Mouse (Mus musculus) CH12.LX (cell line): ENCODE results near the gene Ppef2. TPM values are rescaled to one million over a fixed set of nuclear protein-coding genes. Genes with fewer than 3 reads are reported as not detected.

Source experiments
- DNase-seq: peaks from one replicate; pipeline ENCODE4 v3.0.0-alpha.2; 2013; ENCODE audit errors: extremely low read depth
- H3K27ac ChIP-seq: 2 replicates; pipeline ENCODE4 v1.5.1; 2012; ENCODE audit warnings: low read depth, mild to moderate bottlenecking, control low read depth, moderate library complexity; ENCODE audit not compliant: insufficient read depth
- H3K27me3 ChIP-seq: replicated peaks from 2 replicates; pipeline ENCODE3; 2012; ENCODE audit warnings: inconsistent platforms
- H3K36me3 ChIP-seq, 2 experiments: replicated peaks in 1 of 2; 2 replicates each; pipeline versions ENCODE3 to v1.6.1; 2012; ENCODE audit warnings: inconsistent platforms in 1 of 2, low read length in 1 of 2, mild to moderate bottlenecking in 1 of 2, mixed read lengths in 1 of 2, moderate library complexity in 1 of 2; ENCODE audit not compliant: control insufficient read depth in 1 of 2, insufficient read depth in 1 of 2
- H3K4me1 ChIP-seq, 2 experiments: 2 replicates each; pipeline ENCODE4 v1.6.1; 2012; ENCODE audit warnings: inconsistent platforms in 1 of 2, moderate library complexity in 1 of 2; ENCODE audit not compliant: insufficient read depth in 2 of 2, control insufficient read depth in 1 of 2
- H3K4me2 ChIP-seq: 2 replicates; pipeline ENCODE4 v1.6.1; 2012; ENCODE audit warnings: low read depth, mild to moderate bottlenecking, control low read depth; ENCODE audit not compliant: poor library complexity, insufficient read depth, severe bottlenecking
- H3K4me3 ChIP-seq, 3 experiments: fragments of 150-350 bp in 1 of 3; sonication (generic) in 1 of 3; replicated peaks in 1 of 3; 2 replicates each; pipeline versions ENCODE3 to v1.5.1; 2011 to 2012; ENCODE audit warnings: low read depth in 2 of 3, low read length in 2 of 3, mild to moderate bottlenecking in 2 of 3, moderate library complexity in 2 of 3, control low read depth in 1 of 3, improper control_type of control experiment in 1 of 3, inconsistent platforms in 1 of 3, mixed read lengths in 1 of 3; ENCODE audit not compliant: poor library complexity in 1 of 3
- H3K79me2 ChIP-seq: replicated peaks from 2 replicates; pipeline ENCODE4 v1.6.1; 2012; ENCODE audit warnings: mild to moderate bottlenecking, moderate library complexity; ENCODE audit not compliant: control insufficient read depth, poor library complexity, insufficient read depth, severe bottlenecking; ENCODE audit errors: extremely low read depth
- H3K9ac ChIP-seq: 2 replicates; pipeline ENCODE4 v1.6.1; 2012; ENCODE audit warnings: low read depth, mild to moderate bottlenecking, control low read depth, moderate library complexity; ENCODE audit not compliant: insufficient read depth
- H3K9me3 ChIP-seq: replicated peaks from 2 replicates; pipeline ENCODE3; 2012; ENCODE audit warnings: low read length, inconsistent platforms, mixed read lengths
- CHD1 ChIP-seq: IDR thresholded peaks from 2 replicates; pipeline ENCODE4 v1.6.1; 2012; ENCODE audit warnings: low read depth, low read length, improper control_type of control experiment, inconsistent platforms
- E2F4 ChIP-seq: IDR thresholded peaks from 2 replicates; pipeline ENCODE4 v1.6.1; 2011; ENCODE audit warnings: low read depth, low read length, improper control_type of control experiment; ENCODE audit not compliant: insufficient replicate concordance
- EP300 ChIP-seq: IDR thresholded peaks from 2 replicates; pipeline ENCODE4 v1.6.1; 2011; ENCODE audit warnings: low read length, improper control_type of control experiment
- GABPA ChIP-seq: IDR thresholded peaks from 2 replicates; pipeline ENCODE4 v1.6.1; 2012; ENCODE audit warnings: low read depth, low read length, improper control_type of control experiment, inconsistent platforms; ENCODE audit not compliant: insufficient replicate concordance
- JUND ChIP-seq: conservative IDR thresholded peaks from 2 replicates; pipeline ENCODE4 v1.6.1; 2011; ENCODE audit warnings: low read depth, low read length, improper control_type of control experiment
- MAFK ChIP-seq: IDR thresholded peaks from 2 replicates; pipeline ENCODE4 v1.6.1; 2011; ENCODE audit warnings: low read length, improper control_type of control experiment; ENCODE audit not compliant: insufficient replicate concordance
- MAX ChIP-seq: IDR thresholded peaks from 2 replicates; pipeline ENCODE4 v1.6.1; 2011; ENCODE audit warnings: low read length, improper control_type of control experiment
- MAZ ChIP-seq: IDR thresholded peaks from 2 replicates; pipeline ENCODE4 v1.6.1; 2012; ENCODE audit warnings: low read depth, mild to moderate bottlenecking, inconsistent platforms, low read length, improper control_type of control experiment, moderate library complexity
- MEF2A ChIP-seq: IDR thresholded peaks from 2 replicates; pipeline ENCODE4 v1.6.1; 2014; ENCODE audit warnings: low read depth, mild to moderate bottlenecking, inconsistent platforms, low read length, improper control_type of control experiment, borderline replicate concordance
- MXI1 ChIP-seq: IDR thresholded peaks from 2 replicates; pipeline ENCODE4 v1.6.1; 2011; ENCODE audit warnings: mild to moderate bottlenecking, low read depth, low read length, improper control_type of control experiment
- MYC ChIP-seq: IDR thresholded peaks from 2 replicates; pipeline ENCODE4 v1.6.1; 2011; ENCODE audit warnings: low read depth, mild to moderate bottlenecking, improper control_type of control experiment, low read length
- NRF1 ChIP-seq: IDR thresholded peaks from 2 replicates; pipeline ENCODE4 v1.6.1; 2014; ENCODE audit warnings: low read depth, mild to moderate bottlenecking, inconsistent platforms, low read length, improper control_type of control experiment, moderate library complexity
- POLR2AphosphoS2 ChIP-seq: IDR thresholded peaks from 2 replicates; pipeline ENCODE4 v1.6.1; 2011; ENCODE audit warnings: low read depth, low read length, improper control_type of control experiment
- RCOR1 ChIP-seq: conservative IDR thresholded peaks from 2 replicates; pipeline ENCODE4 v1.6.1; 2012; ENCODE audit warnings: low read depth, mild to moderate bottlenecking, inconsistent platforms, low read length, improper control_type of control experiment
- SMC3 ChIP-seq: IDR thresholded peaks from 2 replicates; pipeline ENCODE4 v1.6.1; 2011; ENCODE audit warnings: low read depth, low read length, improper control_type of control experiment
- TCF12 ChIP-seq: IDR thresholded peaks from 2 replicates; pipeline ENCODE4 v1.6.1; 2014; ENCODE audit warnings: low read depth, mild to moderate bottlenecking, inconsistent platforms, low read length, improper control_type of control experiment
- UBTF ChIP-seq: IDR thresholded peaks from 2 replicates; pipeline ENCODE4 v1.6.1; 2012; ENCODE audit warnings: low read depth, mild to moderate bottlenecking, inconsistent platforms, low read length, improper control_type of control experiment, moderate library complexity
- USF2 ChIP-seq: conservative IDR thresholded peaks from 2 replicates; pipeline ENCODE4 v1.6.1; 2011; ENCODE audit warnings: low read depth, low read length, improper control_type of control experiment
- ZC3H11A ChIP-seq: IDR thresholded peaks from 2 replicates; pipeline ENCODE4 v1.6.1; 2012; ENCODE audit warnings: low read depth, mild to moderate bottlenecking, inconsistent platforms, low read length, improper control_type of control experiment
- ZNF384 ChIP-seq: IDR thresholded peaks from 2 replicates; pipeline ENCODE4 v1.6.1; 2012; ENCODE audit warnings: low read depth, low read length, improper control_type of control experiment, inconsistent platforms
- dilution Hi-C: fragments of 300-500 bp; cut with MboI; formaldehyde crosslinking; loops from 2 replicates; pipeline ENCODE4 v1.14.3; 2020; ENCODE audit warnings: low sequenced_read_pairs; ENCODE audit not compliant: extremely low pct_unique_long_range_greater_than_20kb, extremely low pct_ligation_motif_present
- in situ Hi-C: fragments of 300-500 bp; cut with MboI; formaldehyde crosslinking; loops from 3 replicates; pipeline ENCODE4 v1.14.3; 2019; ENCODE audit warnings: low sequenced_read_pairs, low pct_ligation_motif_present, low pct_unique_long_range_greater_than_20kb, mixed read lengths
- polyA plus RNA-seq: library from polyadenylated mRNA; unstranded; fragments of >175 nt; gene quantifications from 2 replicates; pipeline ENCODE4 v1.2.1, GENCODE M21; 2012; ENCODE audit warnings: low read depth; ENCODE audit not compliant: insufficient read length
- total RNA-seq, 2 experiments: library from RNA; depleted of rRNA; stranded (reverse); fragments of 300-350 nt in 1 of 2; fragments of >200 nt in 1 of 2; gene quantifications; 2 replicates each; pipeline ENCODE4 v1.2.3; 2012 to 2014

Ppef2 gene
- total and polyA plus RNA-seq, 3 experiments = 14.3 to 48.8 (median 16.5) TPM

- no peaks in the 10 kb centered on the region for H3K27me3 ChIP-seq
- no peak overlapping the region for H3K4me2 ChIP-seq
- TF ChIP-seq MXI1 (no peak), POLR2AphosphoS2 (no peak), JUND (no peak), MEF2A (no peak), ZC3H11A (no peak), GABPA (no peak), CHD1 (no peak), NRF1 (no peak), MAX (no peak), USF2 (no peak), MAFK (no peak), MYC (no peak), ZNF384 (no peak), MAZ (no peak), E2F4 (no peak), RCOR1 (no peak), EP300 (no peak), UBTF (no peak), TCF12 (no peak), SMC3 (no peak)
- dilution Hi-C loops = no loop called here
- H3K36me3 ChIP-seq = peaks cover 38 to 78% of the 10 kb centered on the region in 2 experiments
- in situ Hi-C loops = loop anchor here (10.0 kb wide), 1 partner anchor 52 kb away; no protein-coding TSS in a partner anchor
- DNase-seq = no peak
- no peak overlapping the region for H3K9ac ChIP-seq
- peaks cover 1% of the 10 kb centered on the region for H3K9me3 ChIP-seq
- no peaks in the 10 kb centered on the region for H3K79me2 ChIP-seq
- no peak overlapping the region for H3K27ac ChIP-seq
- H3K4me3 ChIP-seq = no peak overlapping the region
- H3K4me1 ChIP-seq = no peaks in the 10 kb centered on the region
These were observed 72.8 kb downstream of the Ppef2 start for GRCm38 (mm10) chr5:92183071-92183830.

Other genes starting within 250 kb of the Ppef2 start
- 0.50 and 0.51 TPM in 2 replicates for gene Cdkl2, start 212.4 kb downstream of the Ppef2 start, total RNA-seq (2012; rRNA removed)
- gene Cdkl2, start 212.4 kb downstream of the Ppef2 start, total RNA-seq (2014; rRNA removed) = 0.54 and 0.81 TPM in 2 replicates
- gene Cdkl2, start 212.4 kb downstream of the Ppef2 start, polyA plus RNA-seq = 1.0 and 1.1 TPM in 2 replicates
- gene G3bp2, start 172.6 kb downstream of the Ppef2 start, total RNA-seq (2012; rRNA removed) = 38.8 and 55.9 TPM in 2 replicates
- 99.7 and 103 TPM in 2 replicates for gene G3bp2, start 172.6 kb downstream of the Ppef2 start, total RNA-seq (2014; rRNA removed)
- gene G3bp2, start 172.6 kb downstream of the Ppef2 start, polyA plus RNA-seq = 106 and 114 TPM in 2 replicates
- 20.9 and 22.7 TPM in 2 replicates for gene Uso1, start 118.3 kb downstream of the Ppef2 start, total RNA-seq (2012; rRNA removed)
- gene Uso1, start 118.3 kb downstream of the Ppef2 start, total RNA-seq (2014; rRNA removed) = 16.9 and 19.9 TPM in 2 replicates
- gene Uso1, start 118.3 kb downstream of the Ppef2 start, polyA plus RNA-seq = 55.6 and 63.7 TPM in 2 replicates
- not detected in 2 replicates for gene U90926, start 40.9 kb downstream of the Ppef2 start, total RNA-seq (2012; rRNA removed)
- not detected in 2 replicates for gene U90926, start 40.9 kb downstream of the Ppef2 start, total RNA-seq (2014; rRNA removed)
- 0.49 TPM in 1 of 2 replicates, not detected in the other for gene U90926, start 40.9 kb downstream of the Ppef2 start, polyA plus RNA-seq
- gene Naaa, start 21.9 kb upstream of the Ppef2 start, total RNA-seq (2012; rRNA removed) = 13.7 and 16.2 TPM in 2 replicates
- 13.5 and 15.4 TPM in 2 replicates for gene Naaa, start 21.9 kb upstream of the Ppef2 start, total RNA-seq (2014; rRNA removed)
- 11.5 and 14.5 TPM in 2 replicates for gene Naaa, start 21.9 kb upstream of the Ppef2 start, polyA plus RNA-seq
- gene Sdad1, start 54.2 kb upstream of the Ppef2 start, total RNA-seq (2012; rRNA removed) = 43.6 and 51.7 TPM in 2 replicates
- gene Sdad1, start 54.2 kb upstream of the Ppef2 start, total RNA-seq (2014; rRNA removed) = 62.9 and 63.7 TPM in 2 replicates
- gene Sdad1, start 54.2 kb upstream of the Ppef2 start, polyA plus RNA-seq = 72.9 and 95.3 TPM in 2 replicates
- not detected in 2 replicates for gene Cxcl9, start 71.8 kb upstream of the Ppef2 start, total RNA-seq (2012; rRNA removed)
- gene Cxcl9, start 71.8 kb upstream of the Ppef2 start, total RNA-seq (2014; rRNA removed) = not detected in 2 replicates
- not detected in 2 replicates for gene Cxcl9, start 71.8 kb upstream of the Ppef2 start, polyA plus RNA-seq
- 0.25 and 0.34 TPM in 2 replicates for gene Art3, start 75.5 kb upstream of the Ppef2 start, total RNA-seq (2012; rRNA removed)
- gene Art3, start 75.5 kb upstream of the Ppef2 start, total RNA-seq (2014; rRNA removed) = not detected in 2 replicates
- gene Art3, start 75.5 kb upstream of the Ppef2 start, polyA plus RNA-seq = not detected in 2 replicates
- gene Cxcl10, start 92.6 kb upstream of the Ppef2 start, total RNA-seq (2012; rRNA removed) = 0.30 and 0.55 TPM in 2 replicates
- gene Cxcl10, start 92.6 kb upstream of the Ppef2 start, total RNA-seq (2014; rRNA removed) = 1.8 and 2.6 TPM in 2 replicates
- 4.9 and 5.1 TPM in 2 replicates for gene Cxcl10, start 92.6 kb upstream of the Ppef2 start, polyA plus RNA-seq
- gene Nup54, start 178.9 kb upstream of the Ppef2 start, total RNA-seq (2012; rRNA removed) = 41.9 and 43.7 TPM in 2 replicates
- gene Nup54, start 178.9 kb upstream of the Ppef2 start, total RNA-seq (2014; rRNA removed) = 90.5 and 101 TPM in 2 replicates
- gene Nup54, start 178.9 kb upstream of the Ppef2 start, polyA plus RNA-seq = 66.4 and 72.5 TPM in 2 replicates